In the genomic region with DNA sequence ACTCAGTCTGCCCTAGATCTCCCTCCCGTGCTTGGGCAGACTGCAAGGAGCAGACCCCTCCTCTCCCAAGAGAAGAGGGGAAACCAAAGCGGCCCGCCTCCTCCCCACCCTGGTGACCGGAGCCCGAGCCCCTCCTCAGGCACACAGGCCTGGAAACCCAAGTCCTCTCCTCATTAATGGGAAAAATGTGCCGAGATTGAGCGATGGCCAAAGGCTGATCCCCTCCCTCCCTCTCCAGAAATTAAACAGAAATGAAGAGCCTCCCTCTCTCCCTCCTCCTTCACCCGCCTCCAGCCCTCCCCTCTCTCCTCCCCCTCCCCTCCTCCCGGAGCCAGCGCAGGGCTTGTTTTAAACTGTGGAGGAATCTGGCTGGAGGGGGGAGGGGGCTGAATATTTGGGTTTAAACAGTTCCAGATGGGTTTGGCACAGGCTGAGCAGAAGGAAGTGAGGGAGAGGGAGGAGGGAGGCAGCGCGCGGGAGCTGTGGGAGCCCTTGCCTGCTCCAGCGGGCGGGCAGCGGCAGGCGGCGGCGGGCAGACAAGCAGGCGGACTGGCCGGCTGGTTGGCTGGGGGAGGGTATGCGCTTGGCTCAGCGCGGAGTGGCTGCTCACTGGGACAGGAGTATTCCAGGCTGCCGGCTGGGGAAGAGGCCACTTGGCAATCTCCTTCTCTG, we compare ENCODE assay signal across 8 mouse cellular contexts. TPM values are rescaled to one million over a fixed set of nuclear protein-coding genes. Genes with fewer than 3 reads are reported as not detected.
DNase-seq lines count a peak whose midpoint lies in the region; ATAC-seq lines count a peak whose summit lies in the region.

No protein-coding gene starts in this region.

- DNase-seq in adrenal gland, adult 18-20 months (ENCODE audit: low spot score in 2 of 2): peak; percentile 42 to 47
- DNase-seq in embryo, embryonic 10 days (ENCODE audit: low spot score): peak; percentile 93
- DNase-seq in gastrocnemius, postnatal 10 days: peak; percentile 79
- peak; percentile 76 for DNase-seq in left cerebral cortex, adult 11 months (ENCODE audit: low spot score)
- peak; percentile 87 for DNase-seq in lung, postnatal 14 days
- peak; percentile 90 for DNase-seq in right cerebral cortex, adult 18-20 months
- no peak for DNase-seq in c-Kit-positive CD71-positive TER-119-positive erythroid progenitor cells, embryonic 14.5 days (ENCODE audit: low spot score)

- peak overlapping the region; percentile 40 for H3K4me3 ChIP-seq in hindbrain, embryonic 16.5 days (ENCODE audit: low read length)

- peak overlapping the region; percentile 58 for H3K9ac ChIP-seq in hindbrain, embryonic 16.5 days (ENCODE audit: low read depth, low read length)

- under 1% methylated on average over 25 of the region's 25 CpGs for WGBS in hindbrain, embryonic 16.5 days

- H3K27me3 ChIP-seq in hindbrain, embryonic 16.5 days (replicated peaks; ENCODE audit: control insufficient read depth, insufficient read depth, low read length): no peaks in the 10 kb centered on the region

- peaks cover 4% of the 10 kb centered on the region; the same call in 1 of the 2 replicates for H3K36me3 ChIP-seq in hindbrain, embryonic 16.5 days (ENCODE audit: control insufficient read depth, insufficient read depth, low read length)

- ATAC-seq in hindbrain, embryonic 16.5 days: peak; percentile 91

- peak overlapping the region; percentile 72 for H3K27ac ChIP-seq in hindbrain, embryonic 16.5 days (ENCODE audit: low read depth, low read length)

- peak overlapping the region; percentile 60 for H3K4me2 ChIP-seq in hindbrain, embryonic 16.5 days (ENCODE audit: low read length)

- no peaks in the 10 kb centered on the region for H3K9me3 ChIP-seq in hindbrain, embryonic 16.5 days (ENCODE audit: control insufficient read depth, low read length)

- H3K4me1 ChIP-seq in hindbrain, embryonic 16.5 days (ENCODE audit: control insufficient read depth, insufficient read depth, low read depth, low read length): peaks cover 35% of the 10 kb centered on the region

RNA-seq across cellular contexts. Expression of a gene that starts 6.2 kb away (rescaled TPM):
- total RNA-seq in adrenal gland, adult 18-20 months (2021): under 1 TPM; 0.83 to 0.99 TPM
- total RNA-seq in gastrocnemius, postnatal 10 days (2021): 10 to 100 TPM in 1 of 2 experiments, 1 to 10 TPM in 1; 6.1 to 11.8 TPM
- 10.6 and 12.1 TPM in 2 replicates for polyA plus RNA-seq in hindbrain, embryonic 16.5 days (2015; fragmentation: Nextera tagmentation; extraction: Ambion mirVana)

RNA-seq across cellular contexts. Expression of a gene that starts 57.0 kb away (rescaled TPM):
- under 1 TPM in 1 of 2 experiments, not detected in 1; 0.30 TPM for total RNA-seq in adrenal gland, adult 18-20 months (2021)
- not detected for total RNA-seq in gastrocnemius, postnatal 10 days (2021)
- polyA plus RNA-seq in hindbrain, embryonic 16.5 days (2015; fragmentation: Nextera tagmentation; extraction: Ambion mirVana): 0.21 and 0.50 TPM in 2 replicates
